Mouse (Mus musculus): Measurements from ENCODE around the gene Mbd3. TPM values are rescaled to one million over a fixed set of nuclear protein-coding genes. Genes with fewer than 3 reads are reported as not detected.

Gene Mbd3
- total RNA-seq, 2 experiments from 2014 or later, result 93.3 to 97.7 TPM

DNA sequence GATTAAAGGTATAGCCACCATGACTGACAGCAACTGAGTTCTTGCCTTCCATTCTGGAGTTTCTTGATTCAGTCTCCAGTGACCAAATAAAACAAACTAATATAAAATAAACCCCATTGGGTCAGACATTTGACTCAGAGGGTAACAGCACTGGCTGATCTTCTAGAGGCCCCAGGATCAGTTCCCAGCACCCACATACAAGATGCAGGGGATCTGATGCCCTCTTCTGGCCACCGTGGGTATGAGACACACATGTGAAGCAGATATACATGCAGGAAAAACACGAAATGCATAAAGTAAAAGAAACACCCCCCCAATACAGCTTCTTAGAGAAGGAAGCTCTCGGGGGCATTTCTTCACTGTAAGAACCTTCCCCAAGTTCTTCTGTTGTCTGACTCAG lies 25.7 kb upstream of the Mbd3 start:
- no peak for DNase-seq

- no peak for DNase-seq
These were observed 24.2 kb upstream of the Mbd3 start for GRCm38 (mm10) chr10:80423562-80423961.

DNA sequence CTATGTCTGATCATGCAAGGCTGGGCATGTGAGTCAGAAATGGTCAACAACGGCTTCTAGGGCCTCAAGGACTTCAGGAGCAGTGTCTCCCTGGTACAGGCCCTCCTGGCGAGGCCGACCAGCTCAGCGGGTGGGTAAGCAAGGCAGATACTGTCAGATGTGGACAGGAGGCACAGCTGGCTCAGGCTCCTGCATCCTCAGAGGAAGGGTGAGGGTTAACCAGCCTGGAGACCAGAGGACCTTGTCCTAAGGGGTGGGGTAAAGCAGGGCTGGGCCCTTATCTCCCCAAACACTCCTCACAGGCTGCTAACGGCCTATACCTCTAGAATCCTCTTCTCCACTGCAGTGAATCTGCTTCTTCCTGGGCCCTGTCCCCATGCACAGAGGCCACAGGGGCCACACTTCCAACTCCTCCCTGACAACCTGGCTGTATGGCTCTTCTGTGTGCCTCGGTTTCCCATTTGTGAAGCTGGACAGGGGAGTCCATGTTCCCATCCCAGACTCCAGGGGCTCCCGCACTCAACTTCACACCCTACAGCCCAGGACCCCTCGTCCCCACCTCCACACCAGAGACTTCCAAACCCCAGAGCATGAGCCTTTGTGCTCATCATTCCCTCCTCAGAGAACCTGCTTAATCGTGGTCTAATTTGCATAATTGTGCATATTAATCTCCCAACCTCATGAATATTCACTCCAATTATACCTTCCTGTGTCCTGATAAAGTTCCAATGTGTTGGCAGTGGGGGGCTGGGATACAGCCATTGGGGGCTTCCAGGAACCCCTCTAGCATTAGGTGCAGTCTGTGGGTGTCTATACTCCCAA lies 22.5 kb upstream of the Mbd3 start:
- DNase-seq, result no peak

DNA sequence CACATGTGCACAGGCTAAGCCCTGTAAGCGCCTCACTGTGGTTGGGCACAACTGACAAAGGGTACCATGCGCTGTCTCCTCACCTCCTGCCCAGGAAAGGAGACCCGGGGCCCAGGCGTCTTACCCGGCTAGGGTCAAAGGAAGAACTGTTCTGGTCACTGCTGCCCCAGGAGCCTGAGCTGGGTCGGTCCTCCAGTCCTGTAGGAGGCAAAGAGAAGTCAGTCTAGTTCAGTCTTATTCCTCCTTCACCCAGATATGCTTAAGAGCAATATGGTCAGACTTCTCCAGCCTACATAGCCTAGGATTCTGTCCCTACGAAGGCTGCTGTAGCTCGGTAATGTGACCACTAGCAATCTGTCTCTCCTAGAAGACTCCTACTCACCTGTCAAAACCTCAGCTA lies 21.9 kb upstream of the Mbd3 start:
- DNase-seq, result no peak

DNA sequence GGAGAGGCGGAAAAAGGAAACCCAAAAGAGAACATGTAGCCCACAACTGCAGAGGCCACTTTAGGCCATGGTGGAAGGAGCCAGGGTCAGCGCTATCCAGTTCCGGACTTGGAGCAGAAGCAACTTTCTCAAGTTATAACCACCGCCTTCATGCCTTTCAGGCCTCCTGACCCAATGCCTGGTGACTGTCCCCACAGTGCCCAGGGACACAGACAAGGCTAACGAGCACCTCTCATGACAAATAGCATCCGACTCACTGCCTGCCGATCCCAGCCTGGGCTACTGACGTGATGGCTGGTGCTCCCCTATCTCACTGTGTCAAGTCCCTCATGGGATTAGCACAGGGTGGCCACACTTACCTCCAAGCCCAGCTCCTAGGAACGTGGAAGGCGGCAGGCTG lies 21.4 kb upstream of the Mbd3 start:
- no peak for DNase-seq

- DNase-seq, result no peak
These were observed 20.1 kb upstream of the Mbd3 start for GRCm38 (mm10) chr10:80419419-80419818.

DNA sequence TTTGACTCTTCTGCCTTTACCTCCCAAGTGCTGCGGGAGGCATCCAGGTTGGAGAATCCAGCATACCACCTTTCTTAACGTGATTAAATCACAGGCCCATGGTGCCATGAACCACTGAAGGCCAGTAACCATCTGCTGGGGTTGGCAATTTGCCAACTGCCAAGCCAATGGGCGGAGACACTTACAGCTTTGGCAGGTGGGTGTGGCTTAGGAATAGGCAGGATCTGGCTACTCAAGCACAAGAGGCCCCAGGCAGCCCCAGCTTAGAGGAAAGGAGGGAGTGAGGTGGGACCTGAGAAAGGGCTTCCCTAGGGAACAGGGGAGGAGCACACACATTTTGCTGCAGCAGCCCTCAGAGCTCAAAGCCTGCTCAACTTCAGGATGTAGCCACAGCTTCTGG lies 19.0 kb upstream of the Mbd3 start:
- peak in 1 of 2 experiments; percentile 36 for DNase-seq

DNA sequence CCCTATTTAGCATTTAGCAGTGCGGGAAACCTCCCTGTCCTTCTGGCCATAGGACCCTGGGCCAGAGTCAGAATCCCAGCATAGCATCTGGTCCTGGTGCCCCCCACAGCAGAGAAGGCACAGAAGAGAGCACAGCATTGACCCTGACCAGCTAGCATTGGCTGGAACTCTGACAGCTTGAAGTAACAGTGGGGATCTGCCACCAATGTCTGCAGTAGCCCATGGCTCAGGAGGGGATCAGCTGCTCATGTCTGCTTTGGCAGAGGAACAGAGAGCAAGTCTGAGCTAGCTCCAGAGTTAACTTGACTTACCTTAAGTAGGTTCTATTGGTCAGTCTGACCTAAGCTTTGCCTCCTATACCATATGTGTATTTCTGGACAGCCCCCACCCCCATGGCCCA lies 18.5 kb upstream of the Mbd3 start:
- DNase-seq, result no peak

GRCm38 (mm10) chr10:80417371-80417770 lies 18.0 kb upstream of the Mbd3 start:
- no peak for DNase-seq

- DNase-seq, result no peak
These were observed 16.2 kb upstream of the Mbd3 start for GRCm38 (mm10) chr10:80415566-80415965.

DNA sequence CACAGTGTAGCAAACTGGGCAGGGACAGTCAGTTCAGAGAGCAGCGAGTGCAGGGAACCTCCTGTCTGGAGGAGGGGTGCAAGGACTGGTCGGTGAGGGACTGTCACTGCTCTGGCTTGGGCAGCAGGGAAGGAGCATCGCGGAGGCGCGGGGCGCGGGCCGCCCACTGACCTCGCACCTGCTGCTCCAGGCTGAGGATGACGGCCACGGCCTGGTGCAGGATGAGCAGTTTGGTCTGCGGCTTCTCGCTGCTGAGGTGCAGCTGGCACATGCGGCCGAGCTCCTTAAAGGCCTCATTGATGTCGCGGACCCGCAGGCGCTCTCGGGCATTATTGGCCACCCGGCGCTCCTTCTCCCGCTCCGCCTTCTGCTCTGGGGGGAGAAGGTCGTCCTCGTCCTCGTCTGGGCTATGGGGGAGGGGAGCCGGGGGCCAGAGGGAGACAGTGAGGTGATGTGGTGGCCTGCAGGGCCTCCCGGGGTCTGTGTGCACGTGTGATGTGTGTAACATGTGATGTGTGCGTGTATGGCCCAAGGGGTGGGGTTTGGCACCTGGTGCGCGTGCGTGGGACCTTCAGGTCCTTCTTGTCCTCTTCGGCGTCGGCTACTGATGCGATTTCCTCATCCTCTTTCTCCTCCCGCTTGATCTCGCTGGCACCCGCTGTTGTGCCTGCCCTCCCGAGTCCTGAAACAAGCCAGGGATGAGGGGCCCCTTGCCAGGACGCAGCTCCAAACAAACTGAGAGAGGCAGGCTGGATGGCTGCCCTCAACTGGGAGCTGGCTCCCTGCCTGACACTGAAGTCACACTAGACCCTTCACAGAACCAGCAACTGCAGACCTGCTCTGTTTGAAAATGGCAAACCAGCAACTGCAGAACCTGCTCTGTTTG lies 13.5 kb upstream of the Mbd3 start:
- DNase-seq, result peak; percentile 81 to 83

GRCm38 (mm10) chr10:80407924-80408323 lies 8.6 kb upstream of the Mbd3 start:
- no peak for DNase-seq

DNA sequence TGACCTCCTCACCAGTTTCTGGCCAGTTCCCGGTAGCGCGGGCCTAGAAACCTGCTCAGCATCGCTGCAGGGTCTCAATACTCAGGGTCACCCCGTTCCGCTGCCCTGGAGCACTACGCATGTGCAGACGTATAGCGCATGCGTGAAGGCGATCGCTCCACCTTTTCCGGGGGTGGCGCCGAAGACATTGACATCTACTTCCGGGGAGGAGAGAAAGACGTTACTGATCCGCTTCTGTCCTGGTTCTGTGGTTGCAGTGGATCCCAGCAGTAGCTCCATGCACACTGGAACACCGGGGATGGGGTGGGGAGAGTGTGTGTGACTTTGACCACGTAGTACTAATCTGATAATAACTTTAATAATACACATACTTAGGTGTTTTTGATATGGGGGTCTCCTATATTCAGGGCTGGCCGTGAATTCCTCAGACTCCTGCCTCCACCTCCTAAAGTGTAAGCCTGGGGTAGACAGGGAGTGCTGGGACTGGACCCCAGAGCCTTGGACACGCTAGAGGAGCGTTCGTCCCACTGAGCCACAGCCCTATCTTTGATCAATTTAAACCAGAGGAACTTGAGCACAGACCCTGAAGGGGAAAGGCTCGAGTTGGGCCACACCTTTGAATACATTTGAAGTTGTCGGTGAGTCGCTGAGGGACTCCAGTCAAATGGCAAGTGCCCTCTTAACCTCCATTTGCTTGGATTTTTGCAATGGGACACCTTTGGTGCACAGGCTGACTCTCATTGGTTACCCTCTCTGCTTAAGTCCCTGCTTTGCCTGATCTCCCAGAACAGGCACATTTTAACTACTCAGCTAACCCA lies 7.5 kb upstream of the Mbd3 start, which contains the start of gene Uqcr11:
Uqcr11 (minus strand) TSS at position 147 of the 818 bp plus-strand sequence.
- DNase-seq, result peak; percentile 96 to 97

DNA sequence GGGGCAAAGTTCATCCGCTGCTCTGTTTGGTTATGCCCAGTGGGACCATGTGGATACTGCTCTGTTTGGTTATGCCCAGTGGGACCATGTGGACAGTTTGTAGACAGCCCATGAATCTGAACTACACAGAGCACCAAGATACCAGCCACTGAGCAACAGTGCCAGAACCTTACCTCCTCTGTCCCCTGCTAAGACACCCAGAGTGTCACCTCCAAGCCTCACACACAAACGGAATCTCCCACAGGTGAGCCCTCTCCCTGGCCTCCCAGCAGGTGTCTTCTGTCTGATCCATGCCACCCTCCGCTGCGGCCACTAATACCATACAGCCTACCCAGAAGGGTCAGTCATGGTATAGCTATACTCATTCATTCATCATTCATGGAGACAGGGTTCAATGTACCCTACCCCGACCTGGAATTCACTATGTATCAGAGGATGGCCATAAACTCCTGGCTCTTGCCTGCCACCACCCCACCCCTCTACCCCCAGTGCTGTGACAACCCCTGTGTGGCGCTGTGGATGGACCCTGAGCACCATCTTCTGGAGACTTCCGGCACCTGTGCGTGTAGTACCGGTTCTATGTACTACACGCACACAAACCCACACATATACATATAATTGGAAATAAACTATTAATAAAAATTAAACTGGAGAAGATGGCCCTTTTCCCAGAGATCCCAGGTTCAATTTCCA lies 6.3 kb upstream of the Mbd3 start:
- DNase-seq, result no peak

GRCm38 (mm10) chr10:80403044-80403692 lies 3.8 kb upstream of the Mbd3 start:
- peak in 1 of 2 experiments; percentile 42 for DNase-seq

- DNase-seq, result no peak
These were observed 1.4 kb upstream of the Mbd3 start for GRCm38 (mm10) chr10:80400704-80401161.

DNA sequence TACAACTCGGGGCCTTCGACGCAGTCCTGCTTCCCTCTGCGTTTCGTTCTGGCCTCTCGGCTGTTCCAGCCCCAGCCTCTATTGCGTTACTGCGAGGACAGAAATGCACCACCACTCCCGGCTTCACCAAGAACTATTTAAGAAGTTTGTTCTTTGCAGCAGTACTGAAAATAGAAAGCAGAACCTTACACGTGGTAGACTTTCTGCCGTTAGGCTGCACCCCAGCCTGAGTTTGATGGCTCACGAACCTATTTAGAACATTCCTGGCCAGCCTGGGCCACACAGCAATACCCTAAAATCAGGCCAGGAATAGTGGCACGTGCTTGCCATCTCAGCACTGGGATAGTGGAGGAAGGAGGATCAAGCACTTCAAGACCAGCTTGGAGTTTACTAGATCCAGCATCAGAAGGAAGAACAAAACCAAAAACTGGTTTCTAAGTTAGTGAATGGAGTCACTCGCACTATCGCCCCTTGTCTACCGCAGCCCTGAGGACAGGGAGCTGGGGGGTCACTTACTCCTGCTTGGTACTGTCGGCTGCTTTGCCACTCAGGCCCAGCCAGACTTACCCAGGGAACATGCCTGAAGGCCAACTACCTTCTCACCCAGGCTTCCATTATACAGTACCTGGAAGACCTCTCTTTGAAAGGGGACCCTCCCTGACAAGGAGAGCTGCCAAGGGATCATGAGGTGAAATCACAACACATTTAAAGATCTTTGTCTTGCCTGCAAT lies 788 bp upstream of the Mbd3 start:
- DNase-seq, result no peak

DNA sequence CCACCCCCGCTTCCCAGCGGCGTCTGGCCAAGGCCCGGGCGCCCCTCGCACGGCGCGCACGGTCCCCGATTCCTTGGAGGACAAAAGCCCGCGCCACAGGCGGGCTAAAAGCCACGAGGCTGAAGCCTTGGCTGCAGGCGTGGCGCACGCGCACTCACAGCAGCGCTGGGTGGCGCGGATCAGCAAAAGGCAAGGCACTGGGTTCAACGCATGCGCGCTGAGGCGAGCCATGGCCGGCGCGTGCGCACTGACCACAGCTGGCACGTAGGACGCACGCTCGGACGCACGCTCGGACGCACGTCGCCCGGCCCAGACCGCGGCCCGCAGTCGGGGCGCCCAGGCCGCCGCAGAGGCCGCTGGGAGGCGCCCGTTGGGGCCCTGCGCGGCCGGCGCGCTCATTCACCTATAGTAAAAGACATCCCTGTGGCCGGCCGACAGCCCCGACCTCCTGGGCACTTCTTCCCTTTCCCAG lies 595 bp downstream of the Mbd3 start:
- DNase-seq, result peak; percentile 96 to 99

GRCm38 (mm10) chr10:80398174-80398535 lies 1.2 kb downstream of the Mbd3 start:
- no peak for DNase-seq

- DNase-seq, result no peak
These were observed 1.7 kb downstream of the Mbd3 start for GRCm38 (mm10) chr10:80397524-80398173.

Data from heart, adult 18-20 months (tissue).